In the genomic region with DNA sequence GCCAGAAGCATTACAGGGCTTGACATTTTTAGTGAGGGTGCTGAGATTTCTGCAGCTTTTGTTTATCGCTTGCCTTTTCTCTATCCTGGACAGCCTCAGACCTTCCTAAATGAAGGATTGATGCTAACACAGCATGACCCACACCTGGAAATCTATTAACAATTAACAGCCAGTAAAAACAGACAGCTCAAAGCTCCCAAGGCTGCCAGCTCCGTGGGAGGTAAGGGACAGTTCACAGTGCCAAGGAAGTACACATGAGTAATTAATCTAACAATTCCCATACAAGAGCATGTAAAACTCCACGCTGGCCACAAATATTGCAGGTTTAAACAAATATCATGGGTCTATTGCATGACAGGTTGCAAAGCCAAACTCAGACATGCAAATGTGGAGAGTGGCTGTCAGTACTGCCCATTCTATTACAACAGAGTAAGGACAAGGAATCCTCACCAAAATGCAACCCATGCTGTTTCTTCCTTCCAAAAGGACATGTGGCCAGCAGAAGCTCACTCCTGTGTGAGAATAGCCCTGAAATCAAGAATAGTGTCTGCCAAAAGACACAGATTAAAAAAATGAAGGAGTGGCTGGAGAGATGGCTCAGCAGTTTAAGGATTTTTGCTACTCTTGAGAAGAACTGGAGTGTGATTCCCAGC, we compare ENCODE assay signal across 12 mouse cellular contexts. TPM values are rescaled to one million over a fixed set of nuclear protein-coding genes. Genes with fewer than 3 reads are reported as not detected.
DNase-seq lines count a peak whose midpoint lies in the region; ATAC-seq and TF ChIP-seq lines count a peak whose summit lies in the region.
"Had no signal": no experiment of that assay in that cellular context is flagged by ENCODE, and none has a peak within 500 bp of the region (broad histone marks: within the 10 kb centered on the region; RNA-seq: fewer than 3 reads in every experiment).

No protein-coding gene starts in this region.

- H3K4me2 ChIP-seq in forebrain, embryonic 11.5 days (ENCODE audit: low read depth, low read length, severe bottlenecking), result no peak overlapping the region
- peak overlapping the region; percentile 17; the same call in 1 of the 2 replicates for H3K4me2 ChIP-seq in limb, embryonic 12.5 days
- H3K4me2 ChIP-seq: heart, embryonic 11.5 days had no signal

- no peaks in the 10 kb centered on the region for H3K36me3 ChIP-seq in forebrain, embryonic 10.5 days (replicated peaks)
- no peaks in the 10 kb centered on the region for H3K36me3 ChIP-seq in forebrain, embryonic 11.5 days (ENCODE audit: control insufficient read depth, insufficient read depth, low read length)
- no peaks in the 10 kb centered on the region for H3K36me3 ChIP-seq in limb, embryonic 12.5 days

- H3K27ac ChIP-seq in forebrain, embryonic 10.5 days, result 0 out of 2 replicates have a peak overlapping the region, but pooled peaks have one; percentile 5
- H3K27ac ChIP-seq in forebrain, embryonic 11.5 days (ENCODE audit: low read depth, low read length), result no peak overlapping the region
- H3K27ac ChIP-seq in cerebellum, adult 2 months (ENCODE audit: insufficient read depth, low read length), result no peak overlapping the region
- no peak overlapping the region for H3K27ac ChIP-seq in limb, embryonic 12.5 days

- no peak for ATAC-seq in forebrain, embryonic 11.5 days (replicated peaks; ENCODE audit: low FRiP score)
- ATAC-seq in limb, embryonic 12.5 days (ENCODE audit: insufficient number of reproducible peaks, insufficient read depth, low FRiP score, low TSS enrichment, low read depth), result no peak

- no peak overlapping the region; the same call in 1 of the 2 replicates for H3K9ac ChIP-seq in forebrain, embryonic 11.5 days (ENCODE audit: low read length)
- H3K9ac ChIP-seq in limb, embryonic 12.5 days (replicated peaks), result no peak overlapping the region

- no peaks in the 10 kb centered on the region for H3K27me3 ChIP-seq in forebrain, embryonic 10.5 days (ENCODE audit: poor library complexity, severe bottlenecking)
- H3K27me3 ChIP-seq in forebrain, embryonic 11.5 days (ENCODE audit: control insufficient read depth, insufficient read depth, low read length), result no peaks in the 10 kb centered on the region
- H3K27me3 ChIP-seq in cerebellum, adult 2 months (ENCODE audit: control insufficient read depth, insufficient read depth, low read length), result no peaks in the 10 kb centered on the region
- H3K27me3 ChIP-seq in limb, embryonic 12.5 days, result peaks cover 58% of the 10 kb centered on the region

- no peak for TF ChIP-seq CTCF in cerebellum, adult 2 months (IDR thresholded peaks at IDR 0.05; ENCODE audit: borderline replicate concordance, insufficient read depth, low read depth, low read length)

- no peak for TF ChIP-seq POLR2A in cerebellum, adult 2 months (IDR thresholded peaks at IDR 0.05; ENCODE audit: borderline replicate concordance, insufficient read depth, low read length)

- H3K4me3 ChIP-seq in forebrain, embryonic 10.5 days, result no peak overlapping the region
- no peak overlapping the region for H3K4me3 ChIP-seq in forebrain, embryonic 11.5 days (ENCODE audit: low read depth, low read length)
- H3K4me3 ChIP-seq in cerebellum, adult 2 months (replicated peaks; ENCODE audit: insufficient read depth, low read depth, low read length), result no peak overlapping the region
- H3K4me3 ChIP-seq in limb, embryonic 12.5 days (replicated peaks), result no peak overlapping the region
- H3K4me3 ChIP-seq: erythroblast, embryonic 14.5 days; myocyte had no signal

- H3K4me1 ChIP-seq in forebrain, embryonic 10.5 days, result peaks cover 10% of the 10 kb centered on the region
- 0 out of 2 replicates have a peak, but pooled peaks cover 2% of the 10 kb centered on the region for H3K4me1 ChIP-seq in forebrain, embryonic 11.5 days (replicated peaks; ENCODE audit: control insufficient read depth, insufficient read depth, low read length)
- peaks cover 8% of the 10 kb centered on the region for H3K4me1 ChIP-seq in cerebellum, adult 2 months (ENCODE audit: control insufficient read depth, insufficient read depth, low read length)
- peaks cover 14% of the 10 kb centered on the region for H3K4me1 ChIP-seq in limb, embryonic 12.5 days (replicated peaks)

- WGBS in forebrain, embryonic 10.5 days, result 38% methylated on average over 3 of the region's 3 CpGs
- WGBS in forebrain, embryonic 11.5 days, result 39% methylated on average over 3 of the region's 3 CpGs
- WGBS in cerebellum, adult 2 months, result 8% methylated on average over 3 of the region's 3 CpGs
- 4% methylated on average over 3 of the region's 3 CpGs for WGBS in limb, embryonic 12.5 days

- no peaks in the 10 kb centered on the region for H3K9me3 ChIP-seq in forebrain, embryonic 10.5 days
- H3K9me3 ChIP-seq in forebrain, embryonic 11.5 days (ENCODE audit: control insufficient read depth, low read length), result no peaks in the 10 kb centered on the region
- H3K9me3 ChIP-seq in limb, embryonic 12.5 days, result no peaks in the 10 kb centered on the region

- no peak for DNase-seq in forebrain, embryonic 10.5 days (ENCODE audit: extremely low spot score, low spot score)
- DNase-seq in forebrain, embryonic 11.5 days (ENCODE audit: low spot score), result no peak
- peak; percentile 50 to 69 for DNase-seq in cerebellum, adult 2 months
- peak; percentile 64 for DNase-seq in hindlimb bud, embryonic 11.5 days (ENCODE audit: extremely low spot score, low read depth, low spot score)
- DNase-seq in spleen, postnatal 4 days (ENCODE audit: low spot score in 2 of 2), result no peak
- DNase-seq in right cerebral cortex, postnatal 14 days, result no peak
- no peak for DNase-seq in layer of hippocampus, postnatal 25 days (ENCODE audit: extremely low spot score in 1 of 2, low spot score in 1 of 2)
- DNase-seq: lung, postnatal 14 days had no signal

RNA-seq across cellular contexts. Expression of gene Lrrtm1, which starts 28.6 kb away (rescaled TPM):
- polyA plus RNA-seq in forebrain, embryonic 10.5 days (2016; fragmentation: Nextera tagmentation; extraction: Ambion mirVana), result 6.2 and 6.5 TPM in 2 replicates
- polyA plus RNA-seq in forebrain, embryonic 11.5 days (2014; fragmentation: Nextera tagmentation; extraction: Ambion mirVana), result 11.5 and 12.6 TPM in 2 replicates
- 12.5 and 16.0 TPM in 2 replicates for polyA plus RNA-seq in cerebellum, adult 2 months (2012; rRNA removed)
- polyA plus RNA-seq in limb, embryonic 12.5 days (2016; fragmentation: Nextera tagmentation; extraction: Ambion mirVana), result 5.1 and 5.6 TPM in 2 replicates
- total RNA-seq in layer of hippocampus, postnatal 25 days (2021), result 100 to 1,000 TPM; 117 to 125 TPM
- polyA plus RNA-seq: erythroblast, embryonic 14.5 days; myocyte had no signal

Comparison
In these comparisons a context has a peak if more than half of its experiments do, and no peak if none do; other contexts are left out.
1. DNase-seq: peak in cerebellum, adult 2 months (2 of 2) and hindlimb bud, embryonic 11.5 days (single experiment); none in forebrain, embryonic 10.5 days (single experiment), forebrain, embryonic 11.5 days (single experiment), spleen, postnatal 4 days (0 of 2), right cerebral cortex, postnatal 14 days (single experiment) and layer of hippocampus, postnatal 25 days (0 of 2).